13 mouse cellular contexts compared by ENCODE assay signal in the genomic region with DNA sequence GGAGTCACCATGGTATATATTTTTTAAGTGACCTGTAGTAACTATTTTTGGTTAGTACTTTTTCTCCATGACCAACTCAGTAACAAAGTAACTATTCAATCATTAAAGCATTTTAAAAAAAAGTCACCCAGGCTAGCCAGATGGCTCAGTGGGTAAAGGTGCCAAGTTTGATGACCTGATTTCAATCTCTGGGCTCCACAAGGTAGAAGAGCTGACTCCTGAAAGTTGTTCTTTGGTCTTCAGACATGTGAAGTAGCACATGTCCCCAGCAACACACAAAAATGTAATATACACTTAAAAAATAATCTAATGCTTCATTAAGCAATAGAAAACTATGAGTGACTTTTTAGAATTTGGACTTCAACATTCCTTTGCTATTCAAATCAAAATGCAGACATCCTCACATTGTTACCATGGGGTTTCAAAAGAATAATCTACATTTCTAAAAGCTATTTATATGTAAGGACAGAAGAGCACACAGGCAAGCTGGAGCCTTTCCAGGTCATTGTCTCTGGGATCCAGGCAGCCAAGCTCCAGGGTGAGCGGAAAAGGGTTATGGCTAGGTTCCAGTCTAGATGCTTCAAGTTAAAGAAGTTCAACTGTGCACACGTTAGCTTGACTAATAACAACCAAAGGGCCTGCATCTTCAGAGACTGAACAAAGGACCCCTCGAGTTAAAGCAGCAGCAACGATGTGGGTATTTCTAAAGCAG. TPM values are rescaled to one million over a fixed set of nuclear protein-coding genes. Genes with fewer than 3 reads are reported as not detected.
DNase-seq lines count a peak whose midpoint lies in the region; ATAC-seq lines count a peak whose summit lies in the region.
"Had no signal": no experiment of that assay in that cellular context is flagged by ENCODE, and none has a peak within 500 bp of the region (broad histone marks: within the 10 kb centered on the region; RNA-seq: fewer than 3 reads in every experiment).

No protein-coding gene starts in this region.

- ATAC-seq in cerebellum, adult (ENCODE audit: insufficient number of reproducible peaks, low FRiP score, low TSS enrichment) = no peak
- no peak for ATAC-seq in kidney, embryonic 15.5 days (replicated peaks; ENCODE audit: low FRiP score)
- no peak for ATAC-seq in heart, embryonic 14.5 days (ENCODE audit: insufficient number of reproducible peaks, insufficient read depth, low FRiP score, low read depth)

- H3K4me1 ChIP-seq in kidney, embryonic 15.5 days = peaks cover 12% of the 10 kb centered on the region; the same call in 1 of the 2 replicates
- H3K4me1 ChIP-seq in heart, embryonic 14.5 days (ENCODE audit: control insufficient read depth in 2 of 2, insufficient read depth in 2 of 2, low read length in 2 of 2) = peaks cover 4 to 18% of the 10 kb centered on the region in 2 experiments; a peak in 3 of 4 replicates

- H3K9ac ChIP-seq in kidney, embryonic 15.5 days = no peak overlapping the region
- no peak overlapping the region for H3K9ac ChIP-seq in heart, embryonic 14.5 days (ENCODE audit: low read length)
- H3K9ac ChIP-seq: neural tube, embryonic 12.5 days; stomach, embryonic 15.5 days had no signal

- H3K36me3 ChIP-seq in kidney, embryonic 15.5 days = no peaks in the 10 kb centered on the region
- no peaks in the 10 kb centered on the region for H3K36me3 ChIP-seq in heart, embryonic 14.5 days (ENCODE audit: control insufficient read depth, insufficient read depth, low read length)
- H3K36me3 ChIP-seq: neural tube, embryonic 12.5 days; stomach, embryonic 15.5 days had no signal

- peak; percentile 68 for DNase-seq in cerebellum, adult 11-12 months
- no peak for DNase-seq in kidney, adult 8-10 months
- DNase-seq in lung, postnatal 14 days = peak; percentile 59
- no peak for DNase-seq in adipocyte (ENCODE audit: low spot score)
- no peak for DNase-seq in urinary bladder, postnatal 4 days (ENCODE audit: low spot score in 2 of 2)
- DNase-seq: right cerebral cortex, postnatal 14 days had no signal

- H3K4me2 ChIP-seq in kidney, embryonic 15.5 days = no peak overlapping the region
- H3K4me2 ChIP-seq in heart, embryonic 14.5 days (ENCODE audit: low read length) = no peak overlapping the region
- H3K4me2 ChIP-seq: neural tube, embryonic 12.5 days; stomach, embryonic 15.5 days had no signal

- H3K9me3 ChIP-seq in kidney, embryonic 15.5 days (replicated peaks) = no peaks in the 10 kb centered on the region
- H3K9me3 ChIP-seq in heart, embryonic 14.5 days (ENCODE audit: control insufficient read depth, low read length) = no peaks in the 10 kb centered on the region
- H3K9me3 ChIP-seq: stomach, embryonic 15.5 days had no signal

- H3K4me3 ChIP-seq in kidney, embryonic 15.5 days (replicated peaks) = no peak overlapping the region
- H3K4me3 ChIP-seq in heart, embryonic 14.5 days (ENCODE audit: control insufficient read depth in 1 of 2, insufficient read depth in 1 of 2, low read depth in 1 of 2, low read length in 2 of 2) = no peak overlapping the region
- H3K4me3 ChIP-seq: megakaryocyte, embryonic 14.5 days; neural tube, embryonic 12.5 days; stomach, embryonic 15.5 days had no signal

- 71% methylated on average over 4 of the region's 4 CpGs for WGBS in kidney, embryonic 15.5 days
- 41% methylated on average over 4 of the region's 4 CpGs for WGBS in heart, embryonic 14.5 days

- H3K27ac ChIP-seq in kidney, embryonic 15.5 days = peak overlapping the region; percentile 45
- peak overlapping the region; percentile 4 to 26; a peak in 3 of 4 replicates for H3K27ac ChIP-seq in heart, embryonic 14.5 days (replicated peaks in 1 of 2; ENCODE audit: control insufficient read depth in 1 of 2, insufficient read depth in 1 of 2, low read depth in 2 of 2, low read length in 2 of 2)
- H3K27ac ChIP-seq: neural tube, embryonic 12.5 days; stomach, embryonic 15.5 days had no signal

- H3K27me3 ChIP-seq in kidney, embryonic 15.5 days = no peaks in the 10 kb centered on the region
- H3K27me3 ChIP-seq in heart, embryonic 14.5 days (ENCODE audit: control insufficient read depth, insufficient read depth, low read length) = no peaks in the 10 kb centered on the region
- H3K27me3 ChIP-seq: neural tube, embryonic 12.5 days; stomach, embryonic 15.5 days had no signal

RNA-seq across cellular contexts. Expression of a gene that starts 3.0 kb away (rescaled TPM):
- 217 and 225 TPM in 2 replicates for polyA plus RNA-seq in kidney, embryonic 15.5 days (2015; fragmentation: Nextera tagmentation; extraction: Ambion mirVana)
- 92.8 and 109 TPM in 2 replicates for polyA plus RNA-seq in heart, embryonic 14.5 days (2014; fragmentation: Nextera tagmentation; extraction: Ambion mirVana)

RNA-seq across cellular contexts. Expression of a gene that starts 56.1 kb away (rescaled TPM):
- polyA plus RNA-seq in kidney, embryonic 15.5 days (2015; fragmentation: Nextera tagmentation; extraction: Ambion mirVana) = not detected in 2 replicates
- polyA plus RNA-seq in heart, embryonic 14.5 days (2014; fragmentation: Nextera tagmentation; extraction: Ambion mirVana) = not detected in 2 replicates
- polyA plus RNA-seq: limb, embryonic 11.5 days; neural tube, embryonic 12.5 days; stomach, embryonic 15.5 days had no signal

Comparison
In these comparisons a context has a peak if more than half of its experiments do, and no peak if none do; other contexts are left out.
1. DNase-seq: peak in cerebellum, adult 11-12 months (single experiment) and lung, postnatal 14 days (single experiment); none in kidney, adult 8-10 months (0 of 2), adipocyte (single experiment) and urinary bladder, postnatal 4 days (0 of 2).